Mouse (Mus musculus) G1E (cell line): ENCODE results near the gene Map1b.

Source experiments
- CTCF ChIP-seq: IDR thresholded peaks from 2 replicates; pipeline ENCODE4 v1.5.1; 2012; ENCODE audit warnings: low read depth, low read length, inconsistent platforms, mixed read lengths
- GATA1 ChIP-seq: IDR thresholded peaks from 2 replicates; pipeline ENCODE4 v1.6.1; 2012; ENCODE audit warnings: borderline replicate concordance, low read length, inconsistent platforms, mixed read lengths
- GATA2 ChIP-seq: IDR thresholded peaks from 2 replicates; pipeline ENCODE4 v1.6.1; 2012; ENCODE audit warnings: low read depth, low read length, inconsistent platforms, borderline replicate concordance
- POLR2AphosphoS5 ChIP-seq: IDR thresholded peaks from 2 replicates; pipeline ENCODE4 v1.6.1; 2012; ENCODE audit warnings: low read depth, low read length, inconsistent platforms; ENCODE audit not compliant: insufficient replicate concordance
- TAL1 ChIP-seq: conservative IDR thresholded peaks from 2 replicates; pipeline ENCODE4 v1.6.1; 2012; ENCODE audit warnings: low read depth, low read length, inconsistent platforms, mixed read lengths

- TF ChIP-seq CTCF, result no peak
- no peak for TF ChIP-seq GATA2
- TF ChIP-seq TAL1, result no peak
- no peak for TF ChIP-seq GATA1
- TF ChIP-seq POLR2AphosphoS5, result no peak
These were observed 33.7 kb upstream of the Map1b start for GRCm38 (mm10) chr13:99550060-99550459.
